Mouse (Mus musculus): Measurements from ENCODE around the gene Zzef1. TPM values are rescaled to one million over a fixed set of nuclear protein-coding genes. Genes with fewer than 3 reads are reported as not detected.
A peak's percentile ranks its signal among the peaks of the same experiment; 100 is the strongest.

The Zzef1 gene
- polyA plus RNA-seq, 1 experiment = 6.8 TPM

DNA sequence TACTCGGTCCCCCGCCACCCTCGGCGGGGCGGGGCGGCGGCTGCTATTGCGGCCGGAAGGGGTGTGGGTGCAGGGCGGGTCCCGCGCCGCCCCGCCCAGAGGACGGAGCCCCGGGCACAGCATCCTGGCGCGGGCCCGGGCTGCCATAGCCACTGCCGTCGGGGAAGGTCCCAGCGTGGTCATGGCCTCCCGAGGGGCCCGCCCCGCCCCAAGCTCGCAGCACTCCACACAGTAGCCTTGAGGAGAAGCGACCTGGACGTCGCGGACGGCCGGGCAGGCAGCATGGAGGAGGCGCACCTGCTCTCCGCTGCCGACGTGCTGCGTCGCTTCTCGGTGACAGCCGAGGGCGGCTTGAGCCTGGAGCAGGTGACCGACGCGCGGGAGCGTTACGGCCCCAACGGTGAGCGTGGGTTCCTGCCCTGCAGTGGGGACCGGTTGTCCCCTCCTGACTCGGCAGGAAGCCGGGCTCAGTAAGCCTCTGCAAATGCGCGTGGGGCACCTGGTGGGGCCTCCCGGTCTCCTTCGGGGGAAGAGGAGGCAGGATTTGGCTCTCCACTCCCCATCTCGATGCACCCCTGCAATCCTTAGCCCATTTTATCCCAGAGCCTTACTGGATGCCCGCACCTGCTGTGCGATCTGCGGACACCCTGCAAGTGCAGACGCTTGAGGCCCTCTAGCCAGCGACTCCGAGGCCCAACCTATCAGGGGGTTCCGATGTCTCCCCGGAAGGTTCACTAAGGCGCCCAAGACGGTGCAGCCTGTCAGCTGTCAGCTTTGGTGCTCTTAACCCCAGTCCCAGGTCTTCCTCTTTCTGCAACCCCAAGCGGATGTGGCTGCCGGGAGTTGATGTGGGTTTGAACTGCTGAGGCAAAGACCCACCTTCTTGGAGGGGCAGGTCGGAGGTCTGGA, 165.3 kb downstream of the Zzef1 start, which contains the start of gene Atp2a3:
TSS of gene Atp2a3 (plus strand) at position 98 of the 909 bp plus-strand sequence.
- H3K9me3 ChIP-seq (replicated peaks; ENCODE audit: control insufficient read depth, insufficient read depth, low read length, poor library complexity, severe bottlenecking) = no peaks in the 10 kb centered on the region
- H3K9ac ChIP-seq (ENCODE audit: low read depth, poor library complexity, severe bottlenecking) = peak within 1 kb of the TSS; percentile 7
- no peak for TF ChIP-seq CTCF (IDR thresholded peaks at IDR 0.05; ENCODE audit: low read depth, low read length)
- peak within 1 kb of the TSS; percentile 63 for H3K4me3 ChIP-seq (ENCODE audit: low read depth, low read length)
- no peaks in the 10 kb centered on the region for H3K27me3 ChIP-seq (ENCODE audit: control insufficient read depth, insufficient read depth, low read length, poor library complexity, severe bottlenecking)
- no peaks in the 10 kb centered on the region for H3K36me3 ChIP-seq (ENCODE audit: control insufficient read depth, insufficient read depth, low read length, poor library complexity, severe bottlenecking)
- H3K27ac ChIP-seq (ENCODE audit: insufficient read depth, low read length) = no peak within 1 kb of the TSS
- H3K4me1 ChIP-seq (ENCODE audit: control insufficient read depth, insufficient read depth, low read length) = peaks cover 2% of the 10 kb centered on the region

DNA sequence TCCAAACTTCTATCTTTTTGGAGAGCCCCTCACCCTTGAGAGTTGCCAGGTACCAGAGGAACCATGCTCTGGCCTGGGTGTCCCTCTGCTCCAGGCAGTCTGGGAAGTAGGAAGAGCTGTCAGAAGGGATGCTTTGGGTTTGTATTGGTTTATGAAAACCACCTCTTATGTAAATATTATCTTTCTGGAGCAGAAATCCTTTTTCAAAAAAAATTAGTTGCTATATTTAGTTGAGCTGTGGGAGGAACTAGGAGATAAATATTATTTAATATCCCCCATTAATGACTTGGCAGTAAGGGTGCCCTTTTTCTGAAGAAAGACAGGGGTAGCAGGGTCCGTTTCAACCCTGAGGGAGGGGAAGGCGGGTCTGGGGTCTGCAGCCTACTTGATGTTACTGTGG, 166.4 kb downstream of the Zzef1 start:
- no peak overlapping the region for H3K9ac ChIP-seq (ENCODE audit: low read depth, poor library complexity, severe bottlenecking)
- H3K27me3 ChIP-seq (ENCODE audit: control insufficient read depth, insufficient read depth, low read length, poor library complexity, severe bottlenecking) = no peaks in the 10 kb centered on the region
- H3K36me3 ChIP-seq (ENCODE audit: control insufficient read depth, insufficient read depth, low read length, poor library complexity, severe bottlenecking) = no peaks in the 10 kb centered on the region
- no peak overlapping the region for H3K27ac ChIP-seq (ENCODE audit: insufficient read depth, low read length)
- no peaks in the 10 kb centered on the region for H3K9me3 ChIP-seq (replicated peaks; ENCODE audit: control insufficient read depth, insufficient read depth, low read length, poor library complexity, severe bottlenecking)
- no peak overlapping the region for H3K4me3 ChIP-seq (ENCODE audit: low read depth, low read length)
- no peak for TF ChIP-seq POLR2A (IDR thresholded peaks at IDR 0.05; ENCODE audit: insufficient read depth, low read length)
- no peak for TF ChIP-seq CTCF (IDR thresholded peaks at IDR 0.05; ENCODE audit: low read depth, low read length)
- no peak for TF ChIP-seq EP300 (IDR thresholded peaks at IDR 0.05; ENCODE audit: insufficient read depth, low read depth, low read length)
- peaks cover 2% of the 10 kb centered on the region for H3K4me1 ChIP-seq (ENCODE audit: control insufficient read depth, insufficient read depth, low read length)

DNA sequence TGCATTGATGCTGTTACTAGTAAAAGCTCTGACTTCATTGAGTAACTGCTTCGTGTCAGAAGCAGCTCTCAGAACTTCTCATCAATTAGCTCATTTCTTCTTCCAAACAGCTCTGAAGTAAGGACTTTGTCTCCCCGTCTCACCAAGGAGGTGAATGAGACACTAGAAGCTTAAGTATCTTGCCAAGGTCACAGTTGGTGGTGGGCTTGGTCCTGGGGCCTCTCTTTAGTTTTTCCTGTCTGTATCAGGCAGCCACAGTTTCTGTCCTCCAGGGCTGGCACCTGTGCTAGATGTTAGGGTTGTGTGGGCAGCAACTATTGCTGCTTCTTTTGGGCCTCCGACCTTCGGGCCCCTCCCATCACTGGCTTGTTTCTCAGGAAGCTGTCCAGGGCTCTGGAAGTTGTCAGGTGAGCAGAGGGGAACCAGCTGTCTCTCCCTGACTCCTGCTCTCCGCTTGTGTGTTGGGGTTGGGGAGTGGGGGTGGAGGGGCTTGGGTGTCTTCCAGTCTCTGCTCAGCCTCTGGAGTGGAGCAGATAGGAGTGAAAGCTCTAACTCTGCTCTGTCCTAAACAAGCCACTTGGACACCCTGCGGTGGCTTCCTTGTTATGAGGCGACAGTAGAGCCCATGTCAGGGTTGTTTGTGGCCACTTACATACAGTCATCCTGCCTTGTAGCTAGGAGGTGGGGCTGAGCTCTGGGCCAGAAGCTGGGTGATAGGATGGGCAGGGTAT, 167.2 kb downstream of the Zzef1 start:
- no peak overlapping the region for H3K27ac ChIP-seq (ENCODE audit: insufficient read depth, low read length)
- H3K9ac ChIP-seq (ENCODE audit: low read depth, poor library complexity, severe bottlenecking) = no peak overlapping the region
- no peak overlapping the region for H3K4me3 ChIP-seq (ENCODE audit: low read depth, low read length)
- H3K27me3 ChIP-seq (ENCODE audit: control insufficient read depth, insufficient read depth, low read length, poor library complexity, severe bottlenecking) = no peaks in the 10 kb centered on the region
- peaks cover 2% of the 10 kb centered on the region for H3K4me1 ChIP-seq (ENCODE audit: control insufficient read depth, insufficient read depth, low read length)
- H3K36me3 ChIP-seq (ENCODE audit: control insufficient read depth, insufficient read depth, low read length, poor library complexity, severe bottlenecking) = no peaks in the 10 kb centered on the region
- H3K9me3 ChIP-seq (replicated peaks; ENCODE audit: control insufficient read depth, insufficient read depth, low read length, poor library complexity, severe bottlenecking) = no peaks in the 10 kb centered on the region
- TF ChIP-seq EP300 (IDR thresholded peaks at IDR 0.05; ENCODE audit: insufficient read depth, low read depth, low read length) (no peak), CTCF (IDR thresholded peaks at IDR 0.05; ENCODE audit: low read depth, low read length) (no peak), POLR2A (IDR thresholded peaks at IDR 0.05; ENCODE audit: insufficient read depth, low read length) (no peak)

DNA sequence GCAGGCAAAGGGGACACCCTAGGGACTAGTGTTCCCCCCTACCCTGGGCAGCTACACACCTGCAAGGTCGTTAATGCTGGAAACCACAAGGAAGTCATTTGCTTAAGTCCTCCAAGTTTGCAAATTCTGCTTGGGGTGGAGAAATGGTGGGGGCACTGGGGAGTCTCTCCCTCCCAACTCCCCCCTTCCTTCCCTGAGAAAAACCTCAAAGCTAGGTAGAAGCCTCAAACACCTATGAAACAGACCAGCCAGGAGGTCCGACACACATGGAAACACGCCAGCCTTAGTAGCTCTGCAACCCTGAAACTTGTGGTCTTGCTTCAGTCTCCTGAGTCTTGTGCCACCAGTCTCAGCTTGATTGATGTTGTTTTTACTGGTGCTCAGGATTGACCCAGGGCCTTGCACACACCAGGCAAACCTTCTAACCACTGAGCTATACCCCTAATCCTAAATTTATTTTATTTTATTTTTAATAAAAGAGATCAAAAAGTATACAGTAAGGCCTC, 167.8 kb downstream of the Zzef1 start:
- Histone ChIP-seq H3K9ac (ENCODE audit: low read depth, poor library complexity, severe bottlenecking) (no peak overlapping the region), H3K27me3 (ENCODE audit: control insufficient read depth, insufficient read depth, low read length, poor library complexity, severe bottlenecking) (no peaks in the 10 kb centered on the region), H3K4me3 (ENCODE audit: low read depth, low read length) (no peak overlapping the region), H3K27ac (ENCODE audit: insufficient read depth, low read length) (no peak overlapping the region), H3K4me1 (ENCODE audit: control insufficient read depth, insufficient read depth, low read length) (peaks cover 2% of the 10 kb centered on the region), H3K36me3 (ENCODE audit: control insufficient read depth, insufficient read depth, low read length, poor library complexity, severe bottlenecking) (no peaks in the 10 kb centered on the region), H3K9me3 (replicated peaks; ENCODE audit: control insufficient read depth, insufficient read depth, low read length, poor library complexity, severe bottlenecking) (no peaks in the 10 kb centered on the region)
- no peak for TF ChIP-seq EP300 (IDR thresholded peaks at IDR 0.05; ENCODE audit: insufficient read depth, low read depth, low read length)
- TF ChIP-seq CTCF (IDR thresholded peaks at IDR 0.05; ENCODE audit: low read depth, low read length) = no peak
- TF ChIP-seq POLR2A (IDR thresholded peaks at IDR 0.05; ENCODE audit: insufficient read depth, low read length) = no peak

- H3K4me1 ChIP-seq (ENCODE audit: control insufficient read depth, insufficient read depth, low read length) = no peaks in the 10 kb centered on the region
- no peak overlapping the region for H3K4me3 ChIP-seq (ENCODE audit: low read depth, low read length)
- H3K9me3 ChIP-seq (replicated peaks; ENCODE audit: control insufficient read depth, insufficient read depth, low read length, poor library complexity, severe bottlenecking) = no peaks in the 10 kb centered on the region
- no peak overlapping the region for H3K9ac ChIP-seq (ENCODE audit: low read depth, poor library complexity, severe bottlenecking)
- H3K27me3 ChIP-seq (ENCODE audit: control insufficient read depth, insufficient read depth, low read length, poor library complexity, severe bottlenecking) = no peaks in the 10 kb centered on the region
- H3K36me3 ChIP-seq (ENCODE audit: control insufficient read depth, insufficient read depth, low read length, poor library complexity, severe bottlenecking) = no peaks in the 10 kb centered on the region
- TF ChIP-seq POLR2A (IDR thresholded peaks at IDR 0.05; ENCODE audit: insufficient read depth, low read length) = no peak
- TF ChIP-seq EP300 (IDR thresholded peaks at IDR 0.05; ENCODE audit: insufficient read depth, low read depth, low read length) = no peak
- no peak for TF ChIP-seq CTCF (IDR thresholded peaks at IDR 0.05; ENCODE audit: low read depth, low read length)
- no peak overlapping the region for H3K27ac ChIP-seq (ENCODE audit: insufficient read depth, low read length)
Measured at GRCm38 (mm10) chr11:72974995-72975503, 179.0 kb downstream of the Zzef1 start.

Other genes starting within 250 kb of the Zzef1 start
- gene Spns3, start 245.7 kb upstream of the Zzef1 start, polyA plus RNA-seq (2011; ENCODE audit: insufficient read depth, insufficient read length, low read depth, missing spikeins) = 0.15 TPM in 1 of 2 replicates, not detected in the other
- gene Ube2g1, start 188.9 kb upstream of the Zzef1 start, polyA plus RNA-seq (2011; ENCODE audit: insufficient read depth, insufficient read length, low read depth, missing spikeins) = 36.6 and 43.0 TPM in 2 replicates
- gene Ankfy1, start 106.2 kb upstream of the Zzef1 start, polyA plus RNA-seq (2011; ENCODE audit: insufficient read depth, insufficient read length, low read depth, missing spikeins) = 40.0 and 40.2 TPM in 2 replicates
- gene Cyb5d2, start 84 bp upstream of the Zzef1 start, polyA plus RNA-seq (2011; ENCODE audit: insufficient read depth, insufficient read length, low read depth, missing spikeins) = 7.1 and 7.5 TPM in 2 replicates
- 3.6 and 3.7 TPM in 2 replicates for gene Atp2a3, start 164.9 kb downstream of the Zzef1 start, polyA plus RNA-seq (2011; ENCODE audit: insufficient read depth, insufficient read length, low read depth, missing spikeins)
- not detected in 2 replicates for gene P2rx1, start 202.9 kb downstream of the Zzef1 start, polyA plus RNA-seq (2011; ENCODE audit: insufficient read depth, insufficient read length, low read depth, missing spikeins)
- 3.0 and 3.1 TPM in 2 replicates for gene Camkk1, start 222.8 kb downstream of the Zzef1 start, polyA plus RNA-seq (2011; ENCODE audit: insufficient read depth, insufficient read length, low read depth, missing spikeins)